Mouse (Mus musculus) 3134 (cell line): ENCODE results near the gene Vmn1r126.
"Not testable (repeated sequence)": the region's sequence is repeated elsewhere in the genome, so short reads cannot be mapped to it uniquely, and the experiment has no call there.

Experiments used
- DNase-seq: peaks from one replicate; pipeline ENCODE4 v3.0.0-alpha.2; 2011; ENCODE audit warnings: low spot score; ENCODE audit not compliant: insufficient read length; ENCODE audit errors: extremely low read depth

Gene Vmn1r126

DNA sequence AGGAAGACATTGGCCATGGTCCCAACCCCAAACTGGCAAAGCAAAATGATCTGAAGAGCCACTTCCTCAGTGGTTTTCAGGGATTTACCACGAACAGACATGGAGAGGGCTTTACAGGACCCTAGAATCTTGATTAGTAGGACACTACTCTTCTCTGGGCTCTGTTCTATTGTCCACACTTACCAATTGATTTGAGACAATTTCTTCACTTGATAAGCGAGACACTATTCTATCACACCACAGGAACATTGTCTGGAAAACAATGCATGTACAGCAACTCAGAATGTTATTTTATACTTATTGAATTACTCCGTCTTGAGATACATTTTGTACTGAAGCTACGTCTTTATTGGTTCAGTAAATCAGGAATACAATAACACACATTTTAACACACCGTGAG is at the start of gene Vmn1r126:
Gene Vmn1r126 (minus strand): TSS at position 101 of the 400 bp plus-strand sequence.
- DNase-seq: not testable (repeated sequence)

DNA sequence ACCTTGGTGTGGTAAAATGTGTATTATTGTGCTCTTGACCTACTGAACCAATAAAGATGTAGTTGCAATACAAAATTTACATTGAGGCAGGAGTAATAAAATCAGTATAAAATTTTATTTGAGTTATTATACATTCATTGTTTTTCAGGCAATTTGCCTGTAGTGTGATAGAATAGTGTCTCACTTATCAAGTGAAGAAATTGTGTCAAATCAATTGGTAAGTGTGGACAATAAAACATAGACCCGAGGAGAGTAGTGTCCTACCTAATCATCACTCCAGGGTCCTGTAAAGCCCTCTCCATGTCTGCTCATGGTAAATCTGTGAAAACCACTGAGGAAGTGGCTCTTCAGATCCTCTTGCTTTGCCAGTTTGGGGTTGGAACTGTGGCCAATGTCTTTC is 47.8 kb upstream of the Vmn1r126 start, which contains the start of gene Vmn1r128:
Gene Vmn1r128 (plus strand): TSS at position 301 of the 400 bp plus-strand sequence.
- DNase-seq: not testable (repeated sequence)

DNA sequence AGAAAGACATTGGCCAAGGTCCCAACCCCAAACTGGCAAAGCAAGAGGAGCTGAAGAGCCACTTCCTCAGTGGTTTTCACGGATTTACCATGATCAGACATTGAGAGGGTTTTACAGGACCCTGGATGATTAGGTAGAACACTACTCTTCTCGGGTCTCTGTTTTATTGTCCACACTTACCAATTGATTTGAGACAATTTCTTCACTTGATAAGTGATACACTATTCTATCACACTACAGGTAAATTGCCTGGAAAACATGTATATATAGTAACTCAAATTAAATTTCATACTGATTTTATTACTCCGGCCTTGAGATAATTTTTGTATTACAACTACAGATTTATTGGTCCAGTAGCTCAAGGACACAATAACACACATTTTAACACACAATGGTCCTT is 18.5 kb upstream of the Vmn1r126 start, which contains the start of gene Vmn1r127:
Gene Vmn1r127 (minus strand): TSS at position 101 of the 400 bp plus-strand sequence.
- not testable (repeated sequence) for DNase-seq

DNA sequence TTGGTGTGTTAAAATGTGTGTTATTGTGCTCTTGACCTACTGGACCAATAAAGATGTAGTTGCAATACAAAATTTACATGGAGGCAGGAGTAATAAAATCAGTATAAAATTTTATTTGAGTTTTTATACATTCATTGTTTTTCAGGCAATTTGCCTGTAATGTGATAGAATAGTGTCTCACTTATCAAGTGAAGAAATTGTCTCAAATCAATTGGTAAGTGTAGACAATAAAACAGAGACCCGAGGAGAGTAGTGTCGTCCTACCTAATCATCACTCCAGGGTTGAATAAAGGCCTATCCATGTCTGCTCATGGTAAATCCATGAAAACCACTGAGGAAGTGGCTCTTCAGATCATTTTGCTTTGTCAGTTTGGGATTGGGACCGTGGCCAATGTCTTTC is 29.4 kb downstream of the Vmn1r126 start, which contains the start of gene Vmn1r125:
Gene Vmn1r125 (plus strand): TSS at position 301 of the 400 bp plus-strand sequence.
- DNase-seq: not testable (repeated sequence)

DNA sequence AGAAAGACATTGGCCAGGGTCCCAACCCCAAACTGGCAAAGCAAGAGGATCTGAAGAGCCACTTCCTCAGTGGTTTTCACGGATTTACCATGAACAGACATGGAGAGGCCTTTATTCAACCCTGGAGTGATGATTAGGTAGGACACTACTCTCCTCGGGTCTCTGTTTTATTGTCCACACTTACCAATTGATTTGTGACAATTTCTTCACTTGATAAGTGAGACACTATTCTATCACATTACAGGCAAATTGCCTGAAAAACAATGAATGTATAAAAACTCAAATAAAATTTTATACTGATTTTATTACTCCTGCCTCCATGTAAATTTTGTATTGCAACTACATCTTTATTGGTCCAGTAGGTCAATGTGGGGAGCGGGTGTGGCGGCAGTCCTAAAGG is 40.8 kb downstream of the Vmn1r126 start, which contains the start of gene Vmn1r124:
Gene Vmn1r124 (minus strand): TSS at position 101 of the 400 bp plus-strand sequence.
- DNase-seq: not testable (repeated sequence)
